Mouse (Mus musculus) 3T3-L1 (cell line): ENCODE data around the gene Gse1.
"Not testable (repeated sequence)": the region's sequence is repeated elsewhere in the genome, so short reads cannot be mapped to it uniquely, and the experiment has no call there.

ENCODE experiments used
- DNase-seq: peaks from one replicate; pipeline ENCODE4 v3.0.0-alpha.2; 2015; ENCODE audit warnings: low read depth, low spot score

The Gse1 gene

GRCm38 (mm10) chr8:120322956-120323448 lies 94.7 kb downstream of the Gse1 start:
- DNase-seq: no peak

DNA sequence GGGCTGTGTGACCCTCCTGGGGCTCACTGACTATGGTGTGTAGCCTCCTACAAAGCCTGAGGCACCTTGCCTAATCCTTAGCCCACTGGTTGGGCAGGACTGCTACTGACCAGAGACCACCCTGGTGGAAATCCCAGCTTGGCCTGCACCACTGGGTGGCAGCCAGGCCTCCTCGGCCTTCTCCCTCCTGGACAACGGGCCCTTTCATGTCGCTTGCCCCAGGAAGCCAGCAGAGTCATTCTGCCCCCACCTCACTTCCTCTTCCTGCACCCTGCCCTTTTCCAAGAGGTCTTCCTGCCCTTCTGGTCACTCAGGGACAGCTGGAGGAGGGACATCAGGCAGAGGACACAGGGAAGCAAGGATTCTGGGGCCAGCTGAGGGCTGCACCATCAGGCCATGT lies 96.3 kb downstream of the Gse1 start:
- DNase-seq: no peak

GRCm38 (mm10) chr8:120325172-120325767 lies 97.0 kb downstream of the Gse1 start:
- DNase-seq: no peak

DNA sequence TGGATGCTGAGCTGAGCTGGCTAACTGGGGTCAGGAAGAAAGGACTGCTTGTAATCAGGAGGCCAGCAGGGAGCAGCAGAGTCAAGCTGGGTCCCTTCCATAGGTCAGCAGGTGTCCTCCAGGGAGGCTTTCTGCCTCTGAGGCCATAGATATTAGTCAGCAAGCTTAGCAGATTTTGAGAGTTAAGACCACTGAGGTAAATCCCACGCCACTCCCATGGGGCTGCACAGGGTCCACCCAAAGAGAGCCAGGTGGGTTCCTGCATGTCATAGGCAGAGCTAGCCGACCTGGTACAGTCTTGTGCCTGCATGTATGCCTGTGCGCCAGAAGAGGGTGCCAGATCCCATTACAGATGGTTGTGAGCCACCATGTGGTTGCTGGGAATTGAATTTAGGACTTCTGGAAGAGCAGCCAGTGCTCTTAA lies 98.9 kb downstream of the Gse1 start:
- DNase-seq: peak; percentile 62

DNA sequence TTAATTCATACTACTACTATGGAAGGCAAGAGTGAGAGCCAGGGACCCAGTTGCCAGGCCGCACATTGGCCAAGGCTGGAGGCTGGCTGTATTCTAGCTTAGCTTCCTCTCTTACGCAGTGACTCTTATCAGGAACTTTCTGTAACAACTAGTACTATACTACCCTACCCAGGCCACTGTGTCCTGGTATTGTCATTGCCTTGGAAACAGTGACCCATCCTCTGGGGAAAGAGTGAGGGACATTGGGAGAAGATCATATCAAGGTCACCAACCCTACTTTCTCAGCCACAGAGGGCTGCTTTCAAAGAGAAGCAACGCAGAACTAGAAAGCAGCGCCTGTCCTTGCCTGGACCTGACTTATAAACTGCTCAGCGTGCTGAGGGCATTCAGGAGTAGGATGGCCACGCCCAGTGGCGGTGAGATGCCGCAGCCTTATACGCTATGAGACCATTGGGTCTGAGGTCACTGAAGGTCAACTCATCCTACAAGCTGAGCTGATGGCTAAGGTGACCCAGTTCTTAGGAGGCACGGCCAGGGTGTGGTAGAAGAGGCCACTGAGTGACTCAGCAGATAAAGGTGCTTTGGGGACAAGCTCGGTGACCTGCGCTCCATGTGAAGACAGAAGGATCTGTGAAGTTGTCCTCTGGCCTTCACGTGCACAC lies 100.2 kb downstream of the Gse1 start:
- no peak for DNase-seq

DNA sequence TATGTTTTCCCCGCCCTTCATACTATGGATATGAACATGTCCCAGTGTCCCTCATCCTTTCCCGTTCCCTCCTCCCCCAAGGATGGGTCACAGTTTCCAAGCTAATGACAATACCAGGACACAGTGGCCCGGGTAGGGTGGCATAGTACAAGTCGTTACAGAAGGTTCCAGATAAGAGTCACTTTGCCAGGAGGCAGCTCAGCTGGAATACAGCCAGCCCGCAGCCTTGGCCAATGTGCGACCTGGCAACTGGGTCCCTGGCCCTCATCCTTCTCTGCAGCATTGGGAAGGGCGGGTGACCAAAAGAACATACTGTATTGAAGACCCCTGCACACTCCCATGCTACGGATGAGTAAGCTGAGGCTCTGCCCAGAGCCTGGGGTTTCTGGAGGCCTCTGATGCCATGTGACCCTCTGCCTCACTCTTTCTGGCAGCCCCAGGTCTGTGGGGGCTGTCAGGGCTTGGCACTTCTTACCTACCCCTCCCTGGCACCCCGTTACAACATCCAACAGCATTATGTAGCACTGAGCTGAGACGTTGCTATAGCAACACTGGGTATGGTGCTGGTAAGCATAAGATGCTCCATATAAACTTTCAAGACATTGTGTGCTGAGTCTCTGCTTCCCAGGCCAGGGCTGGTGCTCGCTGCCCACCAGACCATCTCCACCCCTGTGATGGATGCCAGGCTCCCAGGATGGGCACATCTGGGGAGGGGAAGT lies 100.9 kb downstream of the Gse1 start:
- DNase-seq: no peak

DNA sequence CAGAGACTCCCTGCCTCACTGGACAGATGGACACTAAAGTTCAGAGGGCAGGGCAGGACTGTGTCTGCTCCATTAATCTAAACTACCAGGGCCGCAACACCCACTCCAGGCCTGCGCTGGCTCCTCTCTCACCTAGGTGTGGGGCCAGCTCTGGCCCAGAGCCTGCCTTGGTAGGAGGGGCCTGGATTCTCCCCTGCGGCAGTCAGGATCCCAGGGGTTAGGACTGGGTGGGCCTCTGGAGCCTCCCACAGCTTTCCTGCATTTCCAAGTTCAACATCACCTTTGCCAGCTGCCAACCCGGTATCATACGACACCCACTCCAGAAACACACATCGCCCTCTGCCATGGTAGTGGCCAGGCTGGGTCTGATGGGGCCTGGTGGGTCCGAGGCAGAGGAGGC lies 102.8 kb downstream of the Gse1 start:
- DNase-seq: no peak

DNA sequence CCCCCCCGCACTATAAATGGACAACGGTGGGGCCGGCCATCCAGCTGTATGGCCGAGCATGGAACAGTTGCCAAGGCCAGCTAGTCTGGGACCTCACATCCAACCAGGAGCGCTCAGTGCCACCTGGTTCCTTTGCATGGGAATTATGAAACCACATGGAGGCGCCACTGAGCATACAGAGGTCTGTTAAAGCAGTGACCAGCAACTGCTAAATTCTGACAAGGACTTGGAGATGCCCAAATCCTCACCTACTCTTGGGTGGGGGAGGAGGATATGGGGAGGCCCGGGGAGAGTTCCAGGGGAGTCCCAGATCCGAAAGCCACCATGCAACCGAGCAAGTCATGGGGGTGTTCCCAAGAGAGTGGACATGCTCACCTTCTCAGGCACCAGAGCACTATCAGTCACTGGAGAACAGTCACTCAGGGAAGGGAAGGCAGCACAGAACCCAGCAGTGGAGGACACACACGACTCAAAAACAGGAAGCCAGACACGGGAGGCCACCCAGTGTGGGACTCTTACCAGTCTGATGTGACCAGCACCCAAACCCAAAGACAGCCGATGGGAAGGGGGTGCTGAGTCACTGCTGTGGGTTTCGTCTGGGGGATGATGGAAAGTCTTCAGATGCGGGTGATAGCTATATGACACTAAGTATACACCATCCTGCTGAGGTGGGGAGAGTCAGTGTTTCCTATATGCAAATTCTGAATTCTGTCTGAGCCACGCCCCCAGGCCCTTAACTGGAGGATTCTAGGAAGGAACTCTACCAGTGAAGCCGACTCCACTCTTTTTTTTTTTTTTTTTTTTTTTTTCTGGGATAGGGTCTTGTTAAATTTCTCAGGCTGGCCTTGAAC lies 104.3 kb downstream of the Gse1 start:
- peak; percentile 53 for DNase-seq

- no peak for DNase-seq
Measured at GRCm38 (mm10) chr8:120333681-120334080, 105.4 kb downstream of the Gse1 start.

DNA sequence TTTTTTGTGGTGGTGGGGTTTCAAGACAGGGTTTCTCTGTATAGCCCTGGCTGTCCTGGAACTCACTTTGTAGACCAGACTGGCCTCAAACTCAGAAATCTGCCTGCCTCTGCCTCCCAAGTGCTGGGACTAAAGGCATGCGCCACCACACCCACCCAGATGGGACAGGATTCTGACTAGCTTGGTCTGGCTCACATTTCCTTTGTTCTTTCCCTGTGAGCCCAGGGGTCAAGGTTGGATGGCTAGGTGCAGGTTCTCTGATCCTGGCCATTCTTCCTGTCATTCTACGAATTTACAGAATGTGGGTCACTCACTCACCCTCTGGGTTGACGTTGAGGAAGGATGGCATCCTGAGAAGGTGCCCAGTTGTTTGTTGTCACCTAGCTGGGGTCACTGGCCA lies 106.0 kb downstream of the Gse1 start:
- not testable (repeated sequence) for DNase-seq

- peak; percentile 51 for DNase-seq
Measured at GRCm38 (mm10) chr8:120334878-120335261, 106.6 kb downstream of the Gse1 start.

GRCm38 (mm10) chr8:120335262-120336086 lies 107.2 kb downstream of the Gse1 start:
- peak; percentile 13 for DNase-seq

DNA sequence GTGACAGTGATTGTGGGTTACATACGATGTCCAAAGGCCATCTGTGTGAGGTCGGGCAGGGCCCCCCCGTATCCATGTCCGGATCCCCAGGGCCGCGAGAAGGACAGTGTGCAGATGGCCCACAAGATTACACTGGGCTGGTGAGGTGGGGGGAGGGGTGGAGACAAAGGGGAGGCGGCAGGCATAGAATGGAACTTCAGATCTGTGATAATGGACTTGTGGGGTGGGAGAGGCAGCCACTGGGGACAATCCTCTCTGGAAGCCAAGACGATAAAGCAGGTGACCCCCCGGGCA lies 107.8 kb downstream of the Gse1 start:
- no peak for DNase-seq

DNA sequence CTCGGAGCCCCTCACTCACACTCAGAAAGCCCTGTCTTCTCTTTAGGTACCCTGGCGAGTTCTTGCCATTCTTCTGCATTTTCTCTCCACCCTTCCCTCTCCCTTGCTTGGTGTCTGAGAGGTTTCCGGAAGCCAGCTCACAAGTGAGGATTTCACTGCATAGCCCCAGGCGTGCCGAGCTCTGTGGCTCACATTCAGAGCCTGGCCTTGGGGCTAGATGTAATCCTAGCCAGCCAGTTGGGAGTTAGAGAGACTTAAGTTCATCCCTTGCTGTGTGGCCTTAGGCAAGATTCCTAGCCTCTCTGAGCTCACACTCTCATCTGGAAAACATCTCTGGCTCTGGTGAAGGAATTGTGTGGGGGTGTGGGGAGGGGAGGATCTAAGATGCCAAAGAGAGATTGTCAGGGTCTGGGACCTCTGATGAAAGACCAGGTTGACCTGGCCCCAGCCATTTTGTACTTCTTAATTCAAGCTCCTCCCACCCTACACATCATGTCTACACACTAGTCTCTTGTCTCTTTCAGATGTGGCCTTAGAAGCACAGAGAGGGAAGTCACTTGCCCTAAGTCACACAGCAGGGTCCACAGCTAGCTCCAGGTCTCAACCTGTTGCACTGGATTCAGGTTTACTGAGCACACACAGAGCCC lies 108.8 kb downstream of the Gse1 start:
- DNase-seq: peak; percentile 67

DNA sequence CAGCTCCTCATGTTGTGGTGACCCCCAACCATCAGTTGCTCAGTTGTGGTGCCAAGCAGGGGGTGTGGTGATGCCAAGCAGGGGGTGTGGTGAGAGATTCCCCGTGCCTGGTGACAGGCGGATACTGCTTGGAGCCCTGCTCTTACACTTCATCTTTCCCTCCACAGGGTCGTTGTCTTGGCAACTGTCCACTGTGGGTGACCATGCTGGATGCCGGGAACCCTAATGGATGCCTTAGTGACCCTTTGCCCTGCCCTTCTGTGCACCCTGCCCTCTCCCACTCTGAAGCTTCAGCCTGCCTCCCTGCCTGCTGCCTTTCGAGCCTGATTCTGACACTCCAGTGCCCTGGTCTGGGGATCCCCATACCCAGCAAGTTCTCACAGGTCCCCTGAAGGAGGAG lies 109.4 kb downstream of the Gse1 start:
- no peak for DNase-seq

- peak; percentile 70 for DNase-seq
Measured at GRCm38 (mm10) chr8:120338678-120339077, 110.4 kb downstream of the Gse1 start.

GRCm38 (mm10) chr8:120339743-120340142 lies 111.5 kb downstream of the Gse1 start:
- no peak for DNase-seq

DNA sequence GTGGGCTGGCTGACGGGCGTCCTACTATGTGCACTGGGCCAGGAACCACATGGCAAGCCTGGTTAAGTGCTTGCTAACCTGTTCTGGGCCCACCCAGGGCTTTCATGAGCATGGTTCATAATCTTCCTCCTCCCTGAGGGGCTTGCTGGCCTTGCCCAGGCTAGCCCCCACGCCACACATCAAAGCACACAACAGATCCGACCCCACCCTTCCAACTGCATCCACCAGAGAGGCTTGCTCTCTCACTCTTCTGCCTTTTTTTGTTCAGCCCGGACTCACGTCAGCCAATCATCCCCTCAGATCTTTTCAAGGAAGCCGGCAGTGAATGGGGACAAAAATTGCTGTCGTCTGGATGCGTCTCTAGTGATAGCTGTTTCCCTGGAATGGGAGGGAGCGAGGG lies 112.9 kb downstream of the Gse1 start:
- no peak for DNase-seq

GRCm38 (mm10) chr8:120342847-120343548 lies 114.7 kb downstream of the Gse1 start:
- no peak for DNase-seq

GRCm38 (mm10) chr8:120343582-120343981 lies 115.3 kb downstream of the Gse1 start:
- no peak for DNase-seq
